Mouse (Mus musculus) mouse embryonic stem cell (cell line): ENCODE data around the gene Bola3.
"Not testable (repeated sequence)": the region's sequence is repeated elsewhere in the genome, so short reads cannot be mapped to it uniquely, and the experiment has no call there.

Experiments used
- in situ Hi-C, 2 experiments: fragments of 300-500 bp; cut with MboI; formaldehyde crosslinking; loops; 1 replicate in 1 of 2; 3 replicates in 1 of 2; pipeline ENCODE4 v1.14.3; 2019 to 2020; ENCODE audit warnings: low sequenced_read_pairs in 2 of 2, low pct_unique_long_range_greater_than_20kb in 1 of 2, mixed read lengths in 1 of 2; ENCODE audit not compliant: unreplicated experiment in 1 of 2

The Bola3 gene

GRCm38 (mm10) chr6:83341387-83341786 lies 7.6 kb upstream of the Bola3 start:
- in situ Hi-C loops, result no loop called here

GRCm38 (mm10) chr6:83342957-83343356 lies 6.0 kb upstream of the Bola3 start:
- in situ Hi-C loops, result no loop called here

DNA sequence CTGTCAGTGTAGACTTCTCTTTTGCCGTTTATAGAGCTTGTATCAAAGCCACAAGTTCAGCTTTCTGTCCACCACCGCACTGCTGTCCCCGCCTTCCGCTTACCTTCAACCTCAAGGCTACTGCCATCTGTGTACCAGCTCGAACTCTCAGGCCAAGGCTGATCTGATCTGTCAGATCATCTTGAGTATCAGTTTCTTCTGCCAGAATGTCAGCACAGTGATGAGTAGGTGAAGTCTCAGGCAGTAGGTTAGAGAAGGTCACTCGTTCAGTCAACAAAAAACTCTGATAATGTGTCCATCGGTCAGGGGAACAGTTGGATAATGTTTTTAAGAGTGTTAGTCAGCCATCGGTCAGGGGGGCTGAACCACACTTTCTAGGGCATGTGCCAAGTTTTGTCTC lies 3.7 kb upstream of the Bola3 start:
- in situ Hi-C loops, result not testable (repeated sequence)

DNA sequence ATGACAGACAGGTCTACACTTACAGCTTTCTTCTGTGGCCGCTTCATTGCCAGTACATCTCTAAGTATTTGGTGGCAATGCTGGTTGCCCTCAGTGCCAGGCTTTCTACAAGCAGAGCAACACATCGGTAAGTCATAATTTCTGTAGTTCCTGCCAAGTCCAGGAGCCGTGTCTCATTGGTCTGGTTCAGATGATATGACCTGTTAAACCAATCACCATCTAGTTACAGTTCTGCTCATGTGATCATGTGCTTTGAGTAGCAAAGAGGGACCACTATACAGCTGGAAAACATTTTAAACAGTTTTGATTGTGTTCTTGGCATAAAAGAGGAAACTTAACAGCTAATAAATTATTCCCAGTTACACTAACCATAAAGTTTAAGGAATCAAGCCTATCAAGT lies 1.0 kb upstream of the Bola3 start:
- in situ Hi-C loops, result no loop called here

GRCm38 (mm10) chr6:83349274-83349958 lies 469 bp downstream of the Bola3 start:
- in situ Hi-C loops, result no loop called here

DNA sequence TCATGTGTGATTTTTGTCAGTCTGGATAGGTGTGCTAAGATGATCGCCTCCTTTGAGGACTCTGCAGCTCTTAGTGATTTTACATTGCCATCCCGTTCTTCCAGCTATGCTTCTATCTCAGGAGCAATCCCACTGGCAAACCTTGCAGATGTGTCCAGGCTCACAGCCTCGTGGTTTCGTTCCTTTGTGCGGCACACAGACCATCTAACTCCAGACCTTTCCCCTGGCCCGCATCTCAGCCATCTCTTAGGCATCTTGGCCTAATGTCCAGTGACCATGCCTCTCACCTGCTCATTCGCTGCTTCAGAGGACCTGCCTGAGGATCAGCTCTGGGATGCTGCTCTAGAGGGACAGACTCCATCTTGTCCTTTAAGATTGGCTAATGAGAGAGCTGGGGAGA lies 1.2 kb downstream of the Bola3 start:
- in situ Hi-C loops, result loop anchor here (5.0 to 25.0 kb wide), 4 partner anchors 137 to 325 kb away; partner anchors contain the start of genes Cd207 (in 1 of the 2), Clec4f (in 1 of the 2) and Dguok (in 1 of the 2)

- in situ Hi-C loops, result loop anchor here (5.0 to 25.0 kb wide), 4 partner anchors 136 to 324 kb away; partner anchors contain the start of genes Cd207 (in 1 of the 2), Clec4f (in 1 of the 2) and Dguok (in 1 of the 2)
Observed at GRCm38 (mm10) chr6:83350851-83351405, 2.0 kb downstream of the Bola3 start.

GRCm38 (mm10) chr6:83351490-83352160 lies 2.7 kb downstream of the Bola3 start:
- in situ Hi-C loops, result loop anchor here (5.0 to 25.0 kb wide), 4 partner anchors 136 to 323 kb away; partner anchors contain the start of genes Cd207 (in 1 of the 2), Clec4f (in 1 of the 2) and Dguok (in 1 of the 2)

DNA sequence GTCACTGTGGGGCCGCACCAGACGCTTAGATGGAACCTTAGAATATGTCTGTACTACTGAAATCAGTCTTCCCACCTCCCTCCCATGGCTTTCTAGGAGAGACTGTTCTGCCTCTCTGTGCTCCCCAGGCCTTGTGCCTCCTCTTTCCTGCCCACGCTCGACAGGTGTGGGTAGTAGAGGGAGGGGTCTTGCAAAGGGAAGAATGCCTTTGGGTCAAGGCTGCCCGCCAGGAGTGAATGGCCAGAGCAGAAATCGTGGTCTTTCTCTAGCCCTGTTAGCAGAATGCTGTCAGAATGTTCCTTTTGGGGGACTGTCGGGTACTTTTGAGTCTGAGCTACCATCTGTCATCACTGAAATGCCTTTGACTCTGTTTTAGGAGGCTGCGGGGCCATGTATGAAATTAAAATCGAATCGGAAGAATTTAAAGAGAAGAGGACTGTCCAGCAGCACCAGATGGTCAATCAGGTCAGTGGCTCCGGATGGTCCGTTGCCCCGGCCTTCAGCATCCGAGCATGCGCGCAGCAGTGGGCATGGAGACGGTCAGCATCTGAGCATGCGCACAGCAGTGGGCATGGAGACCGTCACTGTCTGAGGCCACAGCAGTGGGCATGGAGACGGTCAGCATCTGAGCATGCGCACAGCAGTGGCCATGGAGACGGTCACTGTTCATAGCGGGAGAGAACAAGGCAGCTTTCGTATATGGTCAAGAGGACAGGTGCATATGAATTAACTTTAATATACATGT lies 3.9 kb downstream of the Bola3 start:
- in situ Hi-C loops, result loop anchor here (5.0 to 25.0 kb wide), 4 partner anchors 134 to 322 kb away; partner anchors contain the start of genes Cd207 (in 1 of the 2), Clec4f (in 1 of the 2) and Dguok (in 1 of the 2)

GRCm38 (mm10) chr6:83354856-83355781 lies 6.2 kb downstream of the Bola3 start:
- in situ Hi-C loops, result loop anchor here (5.0 to 25.0 kb wide), 5 partner anchors 122 to 320 kb away; partner anchors contain the start of genes Cd207 (in 1 of the 2), Clec4f (in 1 of the 2) and Dguok (in 1 of the 2)

- in situ Hi-C loops, result loop anchor here (5.0 to 25.0 kb wide), 4 partner anchors 121 to 318 kb away; partner anchors contain the start of genes Cd207 (in 1 of the 2), Clec4f (in 1 of the 2) and Dguok (in 1 of the 2)
Observed at GRCm38 (mm10) chr6:83356569-83357138, 7.7 kb downstream of the Bola3 start.

DNA sequence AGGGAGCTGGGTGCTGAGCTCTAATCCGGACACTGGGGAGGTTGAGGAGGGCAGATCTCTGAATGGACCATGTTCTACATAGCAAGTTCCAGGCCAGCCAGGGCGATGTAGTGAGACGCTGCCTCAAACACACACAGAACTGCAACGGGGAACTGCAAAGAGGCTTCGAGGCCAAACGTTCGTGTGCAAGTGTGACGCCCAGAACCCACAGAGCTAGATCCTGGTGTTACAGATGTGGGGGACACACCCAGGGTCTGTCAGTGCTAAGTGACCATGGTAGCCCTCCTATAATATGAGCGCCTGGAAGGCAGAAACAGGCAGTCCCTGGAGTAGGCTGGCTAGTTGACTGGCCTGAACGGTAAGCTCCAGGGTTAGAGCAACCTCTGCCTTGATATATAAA lies 8.5 kb downstream of the Bola3 start:
- in situ Hi-C loops, result loop anchor here (5.0 to 25.0 kb wide), 4 partner anchors 120 to 317 kb away; partner anchors contain the start of genes Cd207 (in 1 of the 2), Clec4f (in 1 of the 2) and Dguok (in 1 of the 2)

DNA sequence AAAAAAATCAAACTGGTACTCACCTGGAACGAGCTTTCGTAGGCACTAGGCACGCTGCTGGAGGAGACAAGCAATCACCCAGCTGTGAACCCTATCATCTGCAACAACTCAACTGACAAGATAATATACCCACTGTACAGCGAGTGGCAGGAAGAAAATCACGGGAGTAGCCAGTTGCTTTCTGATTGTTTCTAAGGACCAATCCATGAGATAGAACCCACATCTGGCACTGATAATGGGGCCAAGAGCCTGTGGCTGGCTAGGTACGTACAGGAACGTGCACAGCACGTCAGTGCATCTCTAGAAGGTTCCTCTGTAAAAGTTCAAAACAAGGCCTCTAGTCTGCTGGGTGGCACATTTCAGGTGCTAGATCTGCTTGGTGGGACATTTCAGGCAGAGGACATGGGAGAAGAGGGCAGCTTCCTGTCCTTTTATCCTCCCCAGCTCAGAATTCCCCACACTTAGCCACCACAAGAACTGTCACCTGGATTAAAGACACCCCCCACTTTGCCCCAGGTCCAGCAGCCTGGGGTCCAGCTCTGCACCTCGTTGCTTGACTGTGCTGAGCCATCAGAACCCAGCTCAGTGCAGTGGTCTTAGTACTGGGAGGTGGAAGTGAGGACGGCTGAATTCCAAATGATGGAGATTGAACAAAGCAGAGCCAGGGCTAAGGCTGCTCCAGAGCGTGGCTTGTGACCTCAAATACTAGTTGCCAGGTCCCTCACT lies 12.7 kb downstream of the Bola3 start:
- in situ Hi-C loops, result loop anchor here in 1 of 2 experiments (25.0 kb wide), 1 partner anchor 301 kb away; the partner anchor contains the start of gene Clec4f

DNA sequence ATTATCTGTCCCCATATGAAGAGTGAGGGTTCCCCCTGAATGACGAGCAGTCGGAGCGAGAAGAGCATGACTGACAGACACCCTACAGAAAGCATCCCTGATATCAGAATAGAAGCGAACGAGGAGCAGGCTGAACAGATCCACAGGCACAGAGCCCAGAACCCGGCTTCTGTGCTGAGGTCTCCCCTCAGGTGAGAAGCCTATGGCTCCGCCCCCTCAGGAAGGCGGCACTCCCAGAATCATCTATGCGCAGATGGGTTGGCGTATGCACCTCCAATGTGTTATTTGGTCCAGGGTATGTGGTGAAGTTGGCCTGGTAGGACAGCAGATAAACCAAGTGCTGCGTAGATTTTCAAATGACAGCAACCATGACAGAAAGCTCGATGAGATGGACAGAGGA lies 14.1 kb downstream of the Bola3 start:
- in situ Hi-C loops, result loop anchor here in 1 of 2 experiments (25.0 kb wide), 1 partner anchor 299 kb away; the partner anchor contains the start of gene Clec4f

DNA sequence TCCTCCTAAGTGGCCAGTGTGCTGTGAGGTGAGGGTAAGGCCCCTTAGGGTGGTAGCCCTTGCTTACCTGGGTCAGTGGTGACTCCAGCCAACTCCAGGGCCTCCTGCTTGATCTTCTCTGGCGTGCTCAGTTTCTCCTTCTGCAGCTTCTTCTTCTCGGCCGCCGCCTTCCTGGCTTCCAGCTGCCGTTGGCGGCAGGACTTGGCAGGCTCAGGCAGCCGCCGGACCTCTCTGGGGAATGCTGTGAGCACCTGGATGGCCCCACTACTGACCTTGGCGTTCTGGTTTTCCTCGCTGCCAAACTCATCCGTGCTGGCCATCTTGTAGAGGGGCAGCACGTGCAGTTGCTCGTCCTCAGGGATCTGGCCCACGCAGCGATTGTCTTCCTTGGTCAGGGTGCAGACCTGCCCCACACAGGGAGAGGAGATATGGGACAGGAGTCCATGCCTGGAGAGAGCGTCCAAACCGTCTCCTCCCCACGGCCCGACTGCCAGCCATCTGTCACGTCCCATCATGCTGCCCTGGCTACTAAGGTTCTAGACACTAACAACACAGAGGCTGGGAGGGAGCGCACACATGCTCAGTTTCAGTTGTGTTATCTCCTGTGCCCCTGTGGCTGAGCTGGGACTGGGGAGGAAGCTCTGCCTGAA lies 21.5 kb downstream of the Bola3 start:
- in situ Hi-C loops, result loop anchor here in 1 of 2 experiments (25.0 kb wide), 1 partner anchor 292 kb away; the partner anchor contains the start of gene Clec4f
